Mouse (Mus musculus): ENCODE results near the gene L2hgdh. TPM values are rescaled to one million over a fixed set of nuclear protein-coding genes. Genes with fewer than 3 reads are reported as not detected.
A peak's percentile ranks its signal among the peaks of the same experiment; 100 is the strongest.

L2hgdh gene
- total and polyA plus RNA-seq, 3 experiments = 18.3 to 31.6 TPM; not detected in 1

DNA sequence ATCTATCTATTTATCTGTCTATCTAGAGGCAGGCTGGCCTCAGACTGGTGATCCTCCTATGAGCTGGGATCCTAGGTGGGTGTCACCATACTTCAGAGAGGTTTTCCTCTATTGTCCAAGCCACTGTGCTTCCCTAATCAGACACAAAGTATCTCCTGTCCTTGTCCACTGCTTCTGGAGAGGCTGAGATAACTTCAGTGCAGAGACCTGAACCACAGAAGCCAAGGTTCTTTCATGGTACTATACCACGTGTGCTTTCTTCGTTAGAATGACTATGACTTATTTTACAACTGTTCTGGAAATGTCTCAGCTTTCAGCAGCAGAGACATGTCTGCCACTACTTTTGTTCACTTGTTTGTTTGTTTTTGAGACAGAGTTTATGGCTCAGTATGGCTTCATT is 44.2 kb upstream of the L2hgdh start (continued):
- TF ChIP-seq ZKSCAN1 (IDR thresholded peaks at IDR 0.05; ENCODE audit: low read depth, low read length) = no peak

DNA sequence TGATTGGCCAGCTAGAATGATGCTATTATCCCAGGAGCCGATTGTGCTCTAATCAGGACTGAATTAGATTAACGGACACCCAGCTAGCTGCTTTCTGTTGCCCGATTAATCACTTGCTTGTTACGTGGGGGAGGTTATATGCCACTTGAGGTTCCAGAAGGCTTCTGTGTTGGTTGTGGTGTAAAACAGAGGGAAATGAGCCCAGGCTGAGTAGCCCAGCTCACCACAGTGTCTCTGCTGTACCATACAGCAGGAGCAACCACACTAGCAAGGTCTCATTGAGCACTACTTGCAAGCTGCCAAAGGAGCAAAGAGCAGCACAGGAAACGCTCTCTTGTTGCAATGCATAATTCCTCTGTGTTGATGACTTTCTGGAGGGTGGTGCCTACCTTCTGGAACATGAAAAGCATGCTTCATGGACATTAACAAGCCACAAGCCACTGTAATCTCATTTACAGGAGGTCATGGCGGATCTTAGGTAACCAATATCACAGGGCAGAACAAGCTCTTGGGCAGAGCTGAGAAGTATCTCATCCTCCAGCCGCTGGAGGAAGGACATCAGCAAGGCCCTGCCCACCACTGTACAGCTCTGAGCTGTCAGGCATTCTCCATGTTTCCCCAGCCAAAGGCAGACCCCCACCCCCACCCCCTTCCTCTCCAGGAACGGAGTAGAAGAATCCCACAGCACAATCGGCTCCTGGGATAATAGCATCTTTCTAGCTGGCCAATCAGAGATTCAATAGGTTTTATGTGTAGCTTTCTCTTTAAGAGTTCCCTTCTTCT is 43.0 kb upstream of the L2hgdh start:
- H3K4me3 ChIP-seq (ENCODE audit: control insufficient read depth in 1 of 2, insufficient read depth in 1 of 2, low read depth in 2 of 2, low read length in 2 of 2) = no peak overlapping the region
- H3K9ac ChIP-seq (ENCODE audit: control insufficient read depth, low read depth, low read length, poor library complexity, severe bottlenecking) = no peak overlapping the region
- peaks cover 6 to 15% of the 10 kb centered on the region in 2 experiments; a peak in 3 of 4 replicates for H3K4me1 ChIP-seq (ENCODE audit: control insufficient read depth in 1 of 2, insufficient read depth in 2 of 2, low read length in 2 of 2)
- TF ChIP-seq GABPA (IDR thresholded peaks at IDR 0.05; ENCODE audit: low read depth, low read length) (no peak), POLR2A (IDR thresholded peaks at IDR 0.05; ENCODE audit: control insufficient read depth in 1 of 2, insufficient read depth in 1 of 2, low read depth in 1 of 2, low read length in 2 of 2, poor library complexity in 1 of 2) (no peak), BHLHE40 (IDR thresholded peaks at IDR 0.05; ENCODE audit: borderline replicate concordance, low read depth, low read length) (no peak), NELFE (IDR thresholded peaks at IDR 0.05; ENCODE audit: low read depth, low read length) (no peak)
- peaks cover 0 to 2% of the 10 kb centered on the region in 2 experiments; a peak in 1 of 4 replicates for H3K36me3 ChIP-seq (ENCODE audit: control insufficient read depth in 1 of 2, insufficient read depth in 2 of 2, low read length in 2 of 2)
- H3K9me3 ChIP-seq (replicated peaks; ENCODE audit: insufficient read depth, low read length) = no peaks in the 10 kb centered on the region
- no peak overlapping the region for H3K27ac ChIP-seq (ENCODE audit: control insufficient read depth, low read depth, low read length)
- DNase-seq (ENCODE audit: low read depth, low spot score) = no peak
- no peaks in the 10 kb centered on the region for H3K79me2 ChIP-seq (ENCODE audit: control insufficient read depth, insufficient read depth, low read length, poor library complexity)
- H3K27me3 ChIP-seq (ENCODE audit: control insufficient read depth in 1 of 2, insufficient read depth in 2 of 2, low read length in 2 of 2) = no peaks in the 10 kb centered on the region

DNA sequence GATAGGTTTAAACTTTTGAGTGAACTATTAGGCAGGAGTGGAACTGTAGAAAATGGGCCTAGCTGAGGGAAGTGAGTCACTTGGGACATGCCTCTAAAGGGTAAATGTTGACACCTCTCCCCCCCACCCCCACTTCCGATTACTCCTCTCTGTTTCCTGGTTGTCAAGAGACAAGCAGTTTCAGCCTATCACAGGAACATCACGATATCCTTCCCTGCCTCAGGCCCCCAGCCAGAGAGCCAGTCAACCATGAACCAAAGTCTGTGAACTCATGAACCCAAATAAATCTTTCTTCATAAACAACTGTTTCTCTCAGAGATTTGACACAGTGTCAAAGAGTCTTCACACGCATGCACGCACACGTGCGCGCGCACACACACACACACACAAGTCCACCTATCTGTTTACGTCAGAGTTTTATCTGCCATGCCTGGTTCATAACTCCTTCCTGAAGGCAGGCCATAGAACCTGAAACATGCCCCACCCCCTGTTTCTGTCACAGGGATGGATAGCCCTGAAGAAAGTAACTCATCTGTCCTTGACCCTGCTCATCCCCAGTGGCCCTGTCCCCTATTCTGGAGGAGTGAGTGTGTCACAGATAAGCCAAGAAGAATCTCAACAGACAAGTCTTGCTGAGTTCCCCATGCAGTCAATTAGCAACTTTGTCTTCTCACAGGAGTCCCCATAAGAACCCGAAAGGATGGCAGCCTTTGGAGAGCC is 41.7 kb upstream of the L2hgdh start:
- Histone ChIP-seq H3K36me3 (ENCODE audit: control insufficient read depth in 1 of 2, insufficient read depth in 2 of 2, low read length in 2 of 2) (peaks cover 0 to 2% of the 10 kb centered on the region in 2 experiments; a peak in 1 of 4 replicates), H3K27ac (ENCODE audit: control insufficient read depth, low read depth, low read length) (no peak overlapping the region), H3K79me2 (ENCODE audit: control insufficient read depth, insufficient read depth, low read length, poor library complexity) (no peaks in the 10 kb centered on the region), H3K27me3 (ENCODE audit: control insufficient read depth in 1 of 2, insufficient read depth in 2 of 2, low read length in 2 of 2) (no peaks in the 10 kb centered on the region), H3K9ac (ENCODE audit: control insufficient read depth, low read depth, low read length, poor library complexity, severe bottlenecking) (no peak overlapping the region), H3K4me1 (ENCODE audit: control insufficient read depth in 1 of 2, insufficient read depth in 2 of 2, low read length in 2 of 2) (peaks cover 6 to 15% of the 10 kb centered on the region in 2 experiments; a peak in 3 of 4 replicates), H3K9me3 (replicated peaks; ENCODE audit: insufficient read depth, low read length) (no peaks in the 10 kb centered on the region), H3K4me3 (ENCODE audit: control insufficient read depth in 1 of 2, insufficient read depth in 1 of 2, low read depth in 2 of 2, low read length in 2 of 2) (no peak overlapping the region)
- TF ChIP-seq E2F4 (IDR thresholded peaks at IDR 0.05; ENCODE audit: borderline replicate concordance, low read depth, low read length) (no peak), GABPA (IDR thresholded peaks at IDR 0.05; ENCODE audit: low read depth, low read length) (no peak), TCF12 (IDR thresholded peaks at IDR 0.05; ENCODE audit: low read depth, low read length) (no peak), CTCF (IDR thresholded peaks at IDR 0.05 in 2 of 3, conservative IDR thresholded peaks at IDR 0.05 in 1 of 3; ENCODE audit: control insufficient read depth in 1 of 3, insufficient read depth in 1 of 3, low read depth in 2 of 3, low read length in 3 of 3, poor library complexity in 1 of 3, severe bottlenecking in 1 of 3) (no peak), POLR2AphosphoS5 (IDR thresholded peaks at IDR 0.05; ENCODE audit: borderline replicate concordance, low read depth, low read length) (no peak), MYB (IDR thresholded peaks at IDR 0.05; ENCODE audit: low read depth, low read length) (no peak), ELF1 (IDR thresholded peaks at IDR 0.05; ENCODE audit: low read depth, low read length) (no peak), CHD1 (IDR thresholded peaks at IDR 0.05; ENCODE audit: low read depth, low read length) (no peak), POLR2AphosphoS2 (IDR thresholded peaks at IDR 0.05; ENCODE audit: low read length) (no peak), TAL1 (IDR thresholded peaks at IDR 0.05; ENCODE audit: low read length) (no peak), MAFK (IDR thresholded peaks at IDR 0.05; ENCODE audit: borderline replicate concordance, low read depth, low read length) (no peak), MEF2A (IDR thresholded peaks at IDR 0.05; ENCODE audit: extremely low read depth, insufficient replicate concordance, low read depth, low read length, poor library complexity, severe bottlenecking) (no peak)
- DNase-seq (ENCODE audit: low read depth, low spot score) = peak; percentile 30
